Mouse (Mus musculus): Measurements from ENCODE around the gene Vldlr.

DNA sequence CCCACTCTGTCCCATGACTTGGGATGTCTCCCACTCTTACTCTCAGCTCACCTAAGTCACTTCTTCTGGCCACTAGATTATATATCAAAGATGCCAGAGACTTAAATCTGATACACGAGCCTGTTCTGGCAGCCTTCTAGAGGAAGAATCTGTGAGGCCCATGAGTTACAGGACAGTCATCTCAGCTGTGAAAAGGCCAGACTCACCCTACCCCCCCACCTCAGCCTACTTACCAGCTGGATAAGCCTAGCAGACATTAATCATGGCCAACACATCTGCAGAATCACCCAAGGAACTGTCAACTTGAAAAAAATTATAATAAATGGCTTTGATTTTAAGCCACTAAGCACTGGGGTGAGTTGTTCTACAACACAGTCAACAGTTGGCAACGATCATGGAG is 42.4 kb upstream of the Vldlr start:
- TF ChIP-seq CTCF (conservative IDR thresholded peaks at IDR 0.05; ENCODE audit: insufficient read depth, insufficient read length, low read depth, low read length) (no peak), POLR2A (IDR thresholded peaks at IDR 0.05; ENCODE audit: low read depth, low read length) (no peak)
